Mouse (Mus musculus) cerebellum, adult 2 months (tissue): ENCODE measurements around the gene Bri3.

Experiments
- CTCF ChIP-seq: fragments of 200-500 bp; IDR thresholded peaks from 2 replicates; pipeline ENCODE4 v1.5.1; 2011; ENCODE audit warnings: low read depth, mild to moderate bottlenecking, control low read depth, low read length, moderate library complexity, borderline replicate concordance; ENCODE audit not compliant: insufficient read depth
- POLR2A ChIP-seq: fragments of 200-500 bp; IDR thresholded peaks from 2 replicates; pipeline ENCODE4 v1.6.1; 2011; ENCODE audit warnings: low read length, control low read depth, borderline replicate concordance; ENCODE audit not compliant: insufficient read depth

DNA sequence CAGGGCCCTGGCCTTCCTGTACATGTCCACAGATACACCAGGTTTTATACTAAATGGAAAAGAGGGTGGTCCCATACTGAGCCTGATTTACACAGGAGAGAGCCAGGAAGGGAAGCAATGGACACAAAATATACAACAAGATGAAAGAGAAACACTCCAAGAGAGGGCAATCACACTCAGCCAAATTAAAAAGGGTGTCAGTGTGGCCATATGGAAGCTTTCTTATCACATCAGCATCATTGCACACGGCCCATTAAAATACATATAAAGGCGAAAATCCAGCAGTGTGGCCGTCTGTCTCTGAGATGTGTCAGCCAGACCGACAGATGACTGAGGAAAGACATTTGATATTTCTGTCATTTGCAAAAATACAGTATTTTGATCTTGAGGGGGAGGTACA, 168.5 kb downstream of the Bri3 start:
- TF ChIP-seq POLR2A: no peak
- no peak for TF ChIP-seq CTCF
